Mouse (Mus musculus) neural tube, embryonic 14.5 days (tissue): ENCODE data around the gene Sirt4. TPM values are rescaled to one million over a fixed set of nuclear protein-coding genes. Genes with fewer than 3 reads are reported as not detected.

Experiments used
- ATAC-seq: fragments of 200-750 bp; cut with Nextera tagmentation; 2 replicates; pipeline ENCODE4 v1.8.0; 2017; ENCODE audit warnings: low read depth, mild to moderate bottlenecking, moderate TSS enrichment, moderate library complexity
- H3K27ac ChIP-seq: fragments of 300-500 bp; sonication (generic); 2 replicates; pipeline ENCODE4 v1.5.1; 2014; ENCODE audit warnings: low read depth, mild to moderate bottlenecking, control low read depth, low read length, moderate library complexity, mixed read lengths
- H3K27me3 ChIP-seq: fragments of 300-500 bp; sonication (generic); 2 replicates; pipeline ENCODE4 v1.6.1; 2014; ENCODE audit warnings: low read length; ENCODE audit not compliant: control insufficient read depth, insufficient read depth
- H3K36me3 ChIP-seq: fragments of 300-500 bp; sonication (generic); 2 replicates; pipeline ENCODE4 v1.6.1; 2014; ENCODE audit warnings: low read length, mixed read lengths; ENCODE audit not compliant: control insufficient read depth, insufficient read depth
- H3K4me1 ChIP-seq: fragments of 300-500 bp; sonication (generic); 2 replicates; pipeline ENCODE4 v1.6.1; 2014; ENCODE audit warnings: low read length; ENCODE audit not compliant: control insufficient read depth, insufficient read depth
- H3K4me2 ChIP-seq: fragments of 300-500 bp; sonication (generic); 2 replicates; pipeline ENCODE4 v1.6.1; 2014; ENCODE audit warnings: mild to moderate bottlenecking, low read depth, low read length, control low read depth
- H3K4me3 ChIP-seq: fragments of 300-500 bp; sonication (generic); 2 replicates; pipeline ENCODE4 v1.5.1; 2014; ENCODE audit warnings: low read depth, low read length, control low read depth, mixed read lengths
- H3K9ac ChIP-seq: fragments of 300-500 bp; sonication (generic); replicated peaks from 2 replicates; pipeline ENCODE4 v1.6.1; 2014; ENCODE audit warnings: low read depth, mild to moderate bottlenecking, control low read depth, low read length, mixed read lengths
- H3K9me3 ChIP-seq: fragments of 300-500 bp; sonication (generic); 2 replicates; pipeline ENCODE4 v1.6.1; 2016; ENCODE audit warnings: low read length; ENCODE audit not compliant: control insufficient read depth
- WGBS: fragments of 180-500 bp; shearing (Covaris S2); extraction: QIAGEN DNeasy Blood & Tissue Kit; methylation state at CpG from one replicate; pipeline ENCODE4 v1.1.7; 2014; 5-methylcytosine and 5-hydroxymethylcytosine counted together
- polyA plus RNA-seq: library from polyadenylated mRNA; unstranded; fragments of >200 nt; fragmentation: Nextera tagmentation; extraction: Ambion mirVana; gene quantifications from 2 replicates; pipeline ENCODE4 v1.2.1, GENCODE M21; 2014

Sirt4 gene
- polyA plus RNA-seq, 1 experiment from 2014 or later: 32.6 TPM

DNA sequence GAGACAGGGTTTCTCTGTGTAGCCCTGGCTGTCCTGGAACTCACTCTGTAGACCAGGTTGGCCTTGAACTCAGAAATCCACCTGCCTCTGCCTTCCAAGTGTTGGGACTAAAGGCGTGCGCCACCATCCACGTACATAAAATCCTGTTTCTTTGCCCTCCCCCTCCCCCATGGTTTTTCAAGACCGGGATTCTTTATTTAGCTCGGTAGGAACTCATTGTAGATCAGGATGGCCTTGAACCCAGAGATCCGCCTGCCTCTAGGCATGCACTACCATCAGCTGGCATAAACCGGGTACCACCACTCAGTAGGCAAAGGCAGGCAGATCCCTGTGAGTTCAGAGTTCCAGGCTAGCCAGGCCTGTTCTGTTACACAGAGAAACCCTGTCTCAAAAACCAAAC is 32.4 kb upstream of the Sirt4 start:
- ATAC-seq: no peak
- Histone ChIP-seq H3K27me3 (no peaks in the 10 kb centered on the region), H3K4me3 (no peak overlapping the region), H3K27ac (no peak overlapping the region), H3K9ac (no peak overlapping the region), H3K9me3 (no peaks in the 10 kb centered on the region), H3K4me1 (peaks cover 11% of the 10 kb centered on the region; the same call in 1 of the 2 replicates), H3K36me3 (no peaks in the 10 kb centered on the region), H3K4me2 (no peak overlapping the region)
- 91% methylated on average over 7 of the region's 7 CpGs for WGBS

DNA sequence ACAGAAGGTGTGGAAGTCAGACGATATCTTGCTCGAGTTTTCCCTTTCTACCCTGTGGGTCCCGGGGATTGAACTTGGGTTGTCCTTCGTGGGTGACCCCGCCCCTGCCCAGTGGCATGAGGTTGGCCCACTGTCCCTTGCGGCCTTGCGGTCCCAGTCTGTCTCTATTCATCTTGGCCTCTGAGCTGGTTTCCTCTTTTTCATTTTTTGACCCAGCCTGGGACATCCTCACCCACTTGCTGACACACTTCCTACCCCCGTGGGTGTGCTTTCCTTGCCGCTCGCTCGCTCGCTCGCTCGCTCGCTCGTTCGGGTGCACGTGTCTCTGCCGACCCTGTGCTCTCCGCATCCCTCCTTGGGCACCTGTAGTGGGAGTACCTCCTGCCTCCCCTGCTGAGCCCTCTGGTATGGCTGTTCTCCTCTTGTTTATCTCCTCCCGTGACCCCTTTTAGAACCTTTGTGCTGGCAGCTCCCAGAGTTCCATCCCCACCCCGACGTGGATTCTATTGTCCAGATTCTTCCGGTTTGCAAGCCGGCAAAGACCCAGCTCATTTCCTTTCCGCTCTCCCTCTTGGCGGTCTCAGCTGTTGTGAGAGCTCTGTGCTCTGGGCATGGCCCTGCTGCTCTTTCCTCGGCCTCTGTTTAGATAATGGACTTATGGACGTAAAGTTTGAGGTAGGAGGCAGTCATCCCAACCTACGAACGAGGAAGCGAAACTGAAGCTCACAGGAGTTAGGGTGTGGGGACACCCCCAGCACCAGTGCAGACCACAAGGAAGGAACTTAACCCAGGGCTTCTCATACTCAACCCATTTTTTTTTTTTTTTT is 31.8 kb upstream of the Sirt4 start:
- peaks cover 11% of the 10 kb centered on the region; the same call in 1 of the 2 replicates for H3K4me1 ChIP-seq
- no peak overlapping the region for H3K4me3 ChIP-seq
- H3K27me3 ChIP-seq: no peaks in the 10 kb centered on the region
- WGBS: 79% methylated on average over 32 of the region's 32 CpGs
- H3K9me3 ChIP-seq: no peaks in the 10 kb centered on the region
- no peak for ATAC-seq
- no peak overlapping the region for H3K9ac ChIP-seq
- H3K4me2 ChIP-seq: no peak overlapping the region
- no peaks in the 10 kb centered on the region for H3K36me3 ChIP-seq
- 0 out of 2 replicates have a peak overlapping the region, but pooled peaks have one; percentile 23 for H3K27ac ChIP-seq

DNA sequence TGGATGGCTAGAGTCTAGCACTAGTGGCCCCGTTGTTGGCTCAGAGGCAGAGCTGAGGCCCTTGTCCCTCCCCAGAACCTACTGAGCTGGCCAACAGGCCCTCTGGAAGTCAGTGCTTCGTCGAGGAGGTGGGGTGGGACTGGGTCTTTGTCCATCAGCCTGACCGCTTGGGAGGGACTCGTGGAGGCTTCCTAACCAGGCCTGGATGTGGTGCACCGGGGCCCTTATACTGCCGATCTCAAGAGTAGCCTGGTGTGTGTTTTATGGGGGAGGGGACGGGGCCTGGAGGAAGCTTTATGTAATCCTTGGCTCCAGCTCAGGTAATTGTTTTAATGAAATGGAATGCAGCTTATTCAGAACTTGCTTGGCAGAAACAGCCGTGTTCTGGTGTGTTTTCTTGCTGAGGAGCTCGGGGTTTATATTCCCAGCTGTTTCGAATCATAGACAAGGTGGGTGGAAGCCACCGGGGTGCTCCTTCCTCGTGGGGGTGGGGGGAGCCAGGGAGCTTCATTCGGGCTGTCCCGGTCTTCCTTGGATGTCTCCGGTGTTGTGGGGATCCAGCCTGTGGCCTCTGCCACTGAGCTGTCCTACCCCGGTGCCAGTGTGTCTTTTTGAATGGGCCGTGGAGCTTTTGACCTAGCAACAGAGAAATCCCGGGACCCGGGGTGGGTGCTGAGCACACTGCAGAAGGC is 30.5 kb upstream of the Sirt4 start:
- H3K27ac ChIP-seq: peak overlapping the region; percentile 48
- H3K9ac ChIP-seq: no peak overlapping the region
- no peak for ATAC-seq
- H3K9me3 ChIP-seq: no peaks in the 10 kb centered on the region
- H3K4me1 ChIP-seq: peaks cover 12% of the 10 kb centered on the region; the same call in 1 of the 2 replicates
- no peak overlapping the region for H3K4me2 ChIP-seq
- H3K36me3 ChIP-seq: no peaks in the 10 kb centered on the region
- 69% methylated on average over 20 of the region's 20 CpGs for WGBS
- no peak overlapping the region for H3K4me3 ChIP-seq
- H3K27me3 ChIP-seq: no peaks in the 10 kb centered on the region

DNA sequence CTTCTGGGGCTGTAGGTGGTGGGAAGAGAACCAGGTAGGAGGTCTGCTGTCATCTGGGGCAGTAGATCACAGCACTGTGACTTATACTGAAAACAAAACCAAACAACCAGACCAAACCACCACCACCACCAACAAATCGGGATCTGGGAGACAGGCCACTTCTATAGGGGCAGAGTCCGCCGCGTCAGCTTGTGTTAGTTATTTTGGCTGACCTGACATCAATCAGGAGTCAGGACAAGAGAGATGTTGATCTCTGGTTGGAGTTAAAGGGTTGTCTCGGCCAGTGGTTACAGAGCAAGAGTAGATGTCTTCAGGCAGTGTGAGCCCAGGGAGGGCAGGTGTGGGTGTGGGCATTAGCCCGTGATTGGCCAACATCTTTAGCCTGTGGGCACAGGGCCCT is 29.8 kb upstream of the Sirt4 start:
- H3K27ac ChIP-seq: no peak overlapping the region
- no peak overlapping the region for H3K9ac ChIP-seq
- H3K4me3 ChIP-seq: no peak overlapping the region
- H3K27me3 ChIP-seq: no peaks in the 10 kb centered on the region
- H3K9me3 ChIP-seq: no peaks in the 10 kb centered on the region
- ATAC-seq: no peak
- no peaks in the 10 kb centered on the region for H3K36me3 ChIP-seq
- WGBS: 81% methylated on average over 6 of the region's 6 CpGs
- H3K4me1 ChIP-seq: peaks cover 19% of the 10 kb centered on the region; the same call in 1 of the 2 replicates
- no peak overlapping the region for H3K4me2 ChIP-seq

DNA sequence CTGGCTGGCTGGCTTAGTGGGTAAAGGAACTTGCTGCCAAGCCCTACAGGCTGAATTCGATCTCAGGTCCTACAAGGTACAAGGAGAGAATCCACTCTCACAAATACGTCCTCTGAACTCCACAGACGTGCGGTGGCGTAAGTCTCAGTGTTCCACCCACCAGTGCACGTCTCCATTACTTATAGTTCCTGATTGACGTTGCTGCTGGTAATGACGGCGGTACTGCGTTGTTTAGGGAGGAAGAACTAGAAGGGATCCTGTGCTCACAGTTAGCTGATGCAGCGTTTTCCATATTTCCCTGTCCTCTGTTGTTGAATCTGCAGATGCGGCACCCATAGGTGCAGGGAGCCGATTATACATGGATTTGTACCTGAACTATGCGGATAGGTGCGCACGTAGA is 29.2 kb upstream of the Sirt4 start:
- no peaks in the 10 kb centered on the region for H3K36me3 ChIP-seq
- 94% methylated on average over 16 of the region's 16 CpGs for WGBS
- no peak overlapping the region for H3K27ac ChIP-seq

DNA sequence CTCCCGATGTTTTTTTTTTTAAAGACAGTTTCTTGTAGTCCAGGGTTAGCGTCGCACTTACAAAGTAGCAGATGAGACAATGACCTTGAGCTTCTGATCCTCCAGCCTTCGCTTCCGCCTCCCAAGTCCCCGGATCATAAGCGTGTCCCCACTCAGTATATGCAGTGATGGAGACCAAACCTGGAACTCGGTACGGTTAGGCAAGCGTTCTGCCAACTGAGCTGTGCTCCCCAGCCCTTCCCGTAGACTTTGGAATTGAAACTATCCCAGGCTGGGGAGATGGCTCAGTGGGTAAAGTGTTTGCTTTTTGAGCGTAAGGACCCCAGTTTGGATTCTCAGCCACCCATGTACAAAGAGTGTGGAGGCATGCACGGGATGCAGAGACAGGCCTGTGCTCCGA is 28.7 kb upstream of the Sirt4 start:
- Histone ChIP-seq H3K27me3 (no peaks in the 10 kb centered on the region), H3K9ac (no peak overlapping the region), H3K36me3 (no peaks in the 10 kb centered on the region), H3K4me1 (peaks cover 28% of the 10 kb centered on the region), H3K9me3 (no peaks in the 10 kb centered on the region), H3K4me2 (no peak overlapping the region), H3K27ac (no peak overlapping the region), H3K4me3 (no peak overlapping the region)
- no peak for ATAC-seq
- WGBS: 96% methylated on average over 14 of the region's 14 CpGs

More for the DNA sequence above, 29.2 kb upstream of the Sirt4 start:
- H3K9ac ChIP-seq: no peak overlapping the region
- no peak overlapping the region for H3K4me3 ChIP-seq
- no peaks in the 10 kb centered on the region for H3K9me3 ChIP-seq
- ATAC-seq: no peak
- H3K27me3 ChIP-seq: no peaks in the 10 kb centered on the region
- peaks cover 23% of the 10 kb centered on the region for H3K4me1 ChIP-seq
- H3K4me2 ChIP-seq: no peak overlapping the region

DNA sequence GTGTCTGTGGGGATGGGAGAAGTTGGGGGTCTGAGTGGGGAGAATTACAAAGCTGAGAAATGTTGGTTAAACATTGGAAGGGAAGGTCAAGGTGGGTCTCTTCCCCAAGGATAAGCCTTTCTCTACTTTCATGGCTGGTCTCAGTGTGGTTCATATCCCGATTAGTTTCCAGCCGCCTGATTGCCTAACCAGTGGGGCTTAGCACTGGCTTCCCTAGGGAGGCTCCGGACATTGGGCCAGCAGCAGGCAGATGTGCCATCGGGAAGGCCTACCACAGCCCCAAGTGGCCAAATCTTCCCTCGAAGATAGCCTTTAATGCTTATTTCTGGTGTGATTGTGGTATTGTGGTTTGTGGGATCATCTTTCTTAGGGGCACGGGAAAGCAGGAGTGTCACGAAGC is 27.9 kb upstream of the Sirt4 start:
- Histone ChIP-seq H3K36me3 (no peaks in the 10 kb centered on the region), H3K9ac (no peak overlapping the region), H3K9me3 (no peaks in the 10 kb centered on the region), H3K4me2 (no peak overlapping the region), H3K27me3 (no peaks in the 10 kb centered on the region), H3K4me3 (no peak overlapping the region), H3K4me1 (peaks cover 35% of the 10 kb centered on the region), H3K27ac (no peak overlapping the region)
- 77% methylated on average over 7 of the region's 7 CpGs for WGBS
- no peak for ATAC-seq

DNA sequence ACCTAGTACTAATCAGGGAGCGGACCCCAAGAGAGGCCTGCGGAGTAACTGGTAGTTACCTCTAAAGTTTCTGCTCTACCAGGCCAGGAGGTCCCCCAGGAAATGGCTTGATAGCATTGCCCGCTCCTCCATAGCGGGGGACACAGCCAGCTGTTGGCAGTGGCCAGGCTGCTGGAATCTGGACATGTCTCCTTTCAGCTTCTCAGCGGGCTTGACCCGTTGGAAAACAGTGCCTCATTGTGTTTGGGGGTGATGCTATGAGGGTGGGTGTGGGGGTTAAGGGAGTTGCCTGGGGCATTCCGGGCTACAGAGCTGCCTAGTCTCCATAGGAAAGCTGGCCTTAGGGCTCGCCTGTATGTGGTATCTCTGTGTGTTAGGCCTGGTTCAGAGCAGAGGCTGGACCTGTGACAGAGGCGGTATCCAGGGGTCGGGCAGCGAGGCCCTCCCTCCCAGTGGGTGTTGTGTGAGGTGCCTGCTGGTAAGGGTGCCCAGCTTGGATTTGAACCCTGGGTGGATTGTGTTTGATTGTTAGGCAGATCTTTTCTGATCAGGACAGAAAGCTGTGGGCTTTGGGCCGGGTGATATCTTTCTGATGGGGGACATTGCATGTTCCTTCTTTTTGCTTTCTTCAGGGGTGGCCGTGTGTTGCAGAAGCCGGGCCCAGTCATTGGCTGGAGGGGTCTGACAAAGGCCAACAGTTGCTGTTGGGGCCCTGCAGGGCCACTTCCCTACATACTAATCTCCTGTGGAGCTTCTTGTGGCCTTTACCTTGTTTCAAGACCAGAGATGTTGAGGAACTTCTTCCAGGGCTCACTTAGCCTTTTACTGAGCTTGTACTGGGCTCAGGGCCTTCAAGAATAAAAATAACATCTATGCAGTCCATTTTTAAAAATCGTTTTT is 25.5 kb upstream of the Sirt4 start:
- 65% methylated on average over 15 of the region's 15 CpGs for WGBS
- no peak for ATAC-seq

More for the DNA sequence above, 25.5 kb upstream of the Sirt4 start:
- H3K4me1 ChIP-seq: peaks cover 35% of the 10 kb centered on the region
- no peaks in the 10 kb centered on the region for H3K27me3 ChIP-seq
- H3K36me3 ChIP-seq: no peaks in the 10 kb centered on the region
- peak overlapping the region; percentile 82; the same call in 1 of the 2 replicates for H3K4me2 ChIP-seq
- H3K9me3 ChIP-seq: no peaks in the 10 kb centered on the region
- H3K9ac ChIP-seq: no peak overlapping the region
- H3K27ac ChIP-seq: 0 out of 2 replicates have a peak overlapping the region, but pooled peaks have one; percentile 28
- no peak overlapping the region for H3K4me3 ChIP-seq
